Mouse (Mus musculus) erythroblast, embryonic 14.5 days (primary cell): ENCODE results near the gene Guk1.

ENCODE experiments used
- GATA1 ChIP-seq: IDR thresholded peaks from 2 replicates; pipeline ENCODE4 v1.6.1; 2012; ENCODE audit warnings: low read length, inconsistent platforms, mixed read lengths
- TAL1 ChIP-seq: IDR thresholded peaks from 3 replicates; pipeline ENCODE4 v1.6.1; 2012; ENCODE audit warnings: low read length, inconsistent platforms, mixed read lengths

DNA sequence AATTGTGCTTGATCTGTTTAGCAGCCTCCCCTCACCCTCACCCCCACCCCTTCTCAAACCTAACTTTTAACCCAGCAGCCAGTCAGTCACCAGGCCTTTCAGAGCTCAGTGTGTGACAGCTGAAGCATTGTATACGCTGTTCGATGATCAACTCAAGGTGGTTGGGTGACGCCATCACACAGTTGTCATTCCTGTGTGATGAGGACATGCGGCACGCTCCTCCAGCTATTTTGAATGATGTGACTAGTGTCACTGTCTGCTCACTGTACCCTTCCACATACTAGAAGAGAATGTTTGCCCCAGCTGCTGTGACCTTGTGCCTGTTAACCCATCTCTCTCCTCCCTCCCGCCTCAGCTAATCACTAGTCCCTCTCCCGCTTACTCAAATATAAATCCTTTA lies 37.8 kb downstream of the Guk1 start:
- TF ChIP-seq GATA1 (no peak), TAL1 (no peak)
